ENCODE assay signal across 8 mouse cellular contexts in the genomic region with DNA sequence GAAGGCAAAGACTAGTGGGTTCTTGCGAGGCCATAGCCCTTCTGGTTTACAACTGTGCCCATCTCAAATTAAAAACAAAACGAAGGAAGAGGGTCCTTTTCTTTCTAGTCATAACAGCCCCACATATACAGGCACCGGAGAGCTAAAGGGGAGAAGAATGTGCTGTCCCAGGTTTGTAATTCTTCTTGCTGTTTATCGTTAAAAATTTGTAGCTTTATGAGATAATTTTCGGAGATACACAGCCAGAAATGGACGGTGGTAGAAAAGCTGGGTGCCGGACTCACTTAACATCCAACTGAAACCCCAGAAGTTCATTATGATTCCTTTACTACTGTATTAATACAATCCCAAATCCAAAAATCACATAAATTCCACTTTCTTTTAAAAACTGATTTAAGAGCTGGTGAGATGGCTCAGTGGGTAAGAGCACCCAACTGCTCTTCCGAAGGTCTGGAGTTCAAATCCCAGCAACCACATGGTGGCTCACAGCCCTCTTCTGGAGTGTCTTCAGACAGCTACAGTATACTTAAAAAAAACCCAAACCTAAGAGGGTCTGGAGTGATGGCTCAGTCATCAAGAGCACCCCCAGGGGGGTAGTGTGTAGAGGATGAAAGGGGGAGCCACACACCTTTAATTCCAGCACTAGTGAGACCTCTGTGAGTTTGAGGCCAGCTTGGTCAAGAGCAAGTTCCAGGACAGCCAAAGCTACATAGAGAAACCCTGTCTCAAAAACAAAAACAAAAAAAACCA. TPM values are rescaled to one million over a fixed set of nuclear protein-coding genes. Genes with fewer than 3 reads are reported as not detected.
DNase-seq lines count a peak whose midpoint lies in the region; ATAC-seq and TF ChIP-seq lines count a peak whose summit lies in the region.

No protein-coding gene starts in this region.

- no peaks in the 10 kb centered on the region for H3K27me3 ChIP-seq in liver, adult 2 months (ENCODE audit: control insufficient read depth, insufficient read depth, low read length)
- H3K27me3 ChIP-seq in neural tube, embryonic 13.5 days, result no peaks in the 10 kb centered on the region

- H3K79me2 ChIP-seq in liver, adult 2 months (ENCODE audit: control insufficient read depth, insufficient read depth, low read length), result no peaks in the 10 kb centered on the region

- no peak for DNase-seq in liver, adult 2 months (ENCODE audit: extremely low read depth, low read depth, low spot score)
- DNase-seq in liver, result no peak
- peak; percentile 15 for DNase-seq in embryo, embryonic 11 days
- peak; percentile 22 for DNase-seq in induced T-regulatory cell, adult 2 months (ENCODE audit: low read depth)
- DNase-seq in spleen, adult 12 weeks (ENCODE audit: low spot score), result no peak
- DNase-seq in thymus, postnatal 14 days, result no peak

- no peaks in the 10 kb centered on the region for H3K36me3 ChIP-seq in liver, adult 2 months (ENCODE audit: control insufficient read depth, insufficient read depth, low read length)
- H3K36me3 ChIP-seq in neural tube, embryonic 13.5 days, result peaks cover 24% of the 10 kb centered on the region

- no peak overlapping the region; the same call in 1 of the 2 replicates for H3K27ac ChIP-seq in liver, adult 2 months (replicated peaks; ENCODE audit: insufficient read depth, low read depth, low read length)
- peak overlapping the region; percentile 93 for H3K27ac ChIP-seq in neural tube, embryonic 13.5 days (replicated peaks)

- no peak for TF ChIP-seq CTCF in liver, adult 2 months (IDR thresholded peaks at IDR 0.05; ENCODE audit: low read depth, low read length)

- H3K4me2 ChIP-seq in neural tube, embryonic 13.5 days, result peak overlapping the region; percentile 72

- ATAC-seq in neural tube, embryonic 13.5 days (ENCODE audit: low read depth), result no peak
- ATAC-seq in frontal cortex, adult (ENCODE audit: low TSS enrichment), result no peak

- no peak overlapping the region; the same call in 1 of the 2 replicates for H3K9ac ChIP-seq in liver, adult 2 months (ENCODE audit: low read depth, low read length)
- peak overlapping the region; percentile 84 for H3K9ac ChIP-seq in neural tube, embryonic 13.5 days

- 0 out of 2 replicates have a peak overlapping the region, but pooled peaks have one; percentile 52 for H3K4me3 ChIP-seq in liver, adult 2 months (ENCODE audit: insufficient read depth, low read depth, low read length)
- H3K4me3 ChIP-seq in neural tube, embryonic 13.5 days, result peak overlapping the region; percentile 64

- 49% methylated on average over 8 of the region's 8 CpGs for WGBS in liver, adult 2 months
- WGBS in neural tube, embryonic 13.5 days, result 28% methylated on average over 8 of the region's 8 CpGs

- peaks cover 4% of the 10 kb centered on the region; the same call in 1 of the 2 replicates for H3K4me1 ChIP-seq in liver, adult 2 months (ENCODE audit: control insufficient read depth, insufficient read depth, low read length)
- peaks cover 34% of the 10 kb centered on the region for H3K4me1 ChIP-seq in neural tube, embryonic 13.5 days (replicated peaks)

- no peak for TF ChIP-seq POLR2A in liver, adult 2 months (IDR thresholded peaks at IDR 0.05; ENCODE audit: extremely low read depth, insufficient read depth, low read length)

- peaks cover 15% of the 10 kb centered on the region for H3K9me3 ChIP-seq in neural tube, embryonic 13.5 days

RNA-seq across cellular contexts. Expression of a gene that starts 3.9 kb away (rescaled TPM):
- 12.1 and 13.5 TPM in 2 replicates for total RNA-seq in liver, adult 2 months (2014; rRNA removed)
- 10.7 and 12.9 TPM in 2 replicates for polyA plus RNA-seq in liver, adult 2 months (2012; rRNA removed)
- polyA plus RNA-seq in neural tube, embryonic 13.5 days (2015; fragmentation: Nextera tagmentation; extraction: Ambion mirVana), result 60.7 and 65.1 TPM in 2 replicates

RNA-seq across cellular contexts. Expression of a gene that starts 4.1 kb away (rescaled TPM):
- total RNA-seq in liver, adult 2 months (2014; rRNA removed), result 11.2 and 17.0 TPM in 2 replicates
- 32.1 and 36.2 TPM in 2 replicates for polyA plus RNA-seq in liver, adult 2 months (2012; rRNA removed)
- polyA plus RNA-seq in neural tube, embryonic 13.5 days (2015; fragmentation: Nextera tagmentation; extraction: Ambion mirVana), result 55.5 and 61.0 TPM in 2 replicates

RNA-seq across cellular contexts. Expression of a gene that starts 24.0 kb away (rescaled TPM):
- total RNA-seq in liver, adult 2 months (2014; rRNA removed), result 9.6 and 9.9 TPM in 2 replicates
- 13.5 and 25.4 TPM in 2 replicates for polyA plus RNA-seq in liver, adult 2 months (2012; rRNA removed)
- polyA plus RNA-seq in neural tube, embryonic 13.5 days (2015; fragmentation: Nextera tagmentation; extraction: Ambion mirVana), result 6.3 and 10.0 TPM in 2 replicates

Comparison
In these comparisons a context has a peak if more than half of its experiments do, and no peak if none do; other contexts are left out.
1. DNase-seq: peak in embryo, embryonic 11 days (single experiment) and induced T-regulatory cell, adult 2 months (single experiment); none in liver, adult 2 months (single experiment), liver (single experiment), spleen, adult 12 weeks (single experiment) and thymus, postnatal 14 days (single experiment).